Mouse (Mus musculus) lung, postnatal 4 days (tissue): ENCODE data around the gene Mrtfa.

Experiments used
- DNase-seq, 2 experiments: peaks; one replicate each; pipeline ENCODE4 v3.0.0; 2021

Gene Mrtfa

DNA sequence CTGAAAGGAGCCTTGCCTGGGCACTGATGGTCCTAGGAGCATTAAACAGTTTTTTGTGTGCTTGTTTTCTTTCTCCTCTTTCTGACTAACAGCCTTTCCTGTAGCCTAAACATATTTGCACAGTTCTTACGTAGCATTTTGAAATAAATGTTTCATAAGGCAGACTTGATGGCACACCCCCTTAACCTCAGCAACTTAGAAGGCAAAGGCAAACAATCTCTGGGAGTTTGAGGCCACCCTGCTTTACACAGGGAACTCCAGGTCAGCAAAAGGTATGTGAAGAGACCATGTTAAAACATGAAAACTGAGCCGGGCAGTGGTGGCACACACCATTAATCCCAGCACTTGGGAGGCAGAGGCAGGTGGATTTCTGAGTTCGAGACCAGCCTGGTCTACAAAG lies 214.9 kb downstream of the Mrtfa start:
- DNase-seq = no peak

GRCm38 (mm10) chr15:80974311-80974710 lies 216.2 kb downstream of the Mrtfa start:
- no peak for DNase-seq

- DNase-seq = no peak
Measured at GRCm38 (mm10) chr15:80969371-80969770, 221.2 kb downstream of the Mrtfa start.
